Mouse (Mus musculus) CH12.LX (cell line): Measurements from ENCODE around the gene Sox10.

ENCODE experiments used
- BHLHE40 ChIP-seq: IDR thresholded peaks from 2 replicates; pipeline ENCODE4 v1.6.1; 2011; ENCODE audit warnings: mild to moderate bottlenecking, low read depth, low read length, improper control_type of control experiment
- CHD1 ChIP-seq: IDR thresholded peaks from 2 replicates; pipeline ENCODE4 v1.6.1; 2012; ENCODE audit warnings: low read depth, low read length, improper control_type of control experiment, inconsistent platforms
- CTCF ChIP-seq, 2 experiments: IDR thresholded peaks in 1 of 2; conservative IDR thresholded peaks in 1 of 2; 2 replicates each; pipeline ENCODE4 v1.5.1; 2011 to 2012; ENCODE audit warnings: low read depth in 2 of 2, low read length in 2 of 2, improper control_type of control experiment in 1 of 2, inconsistent platforms in 1 of 2, mild to moderate bottlenecking in 1 of 2, moderate library complexity in 1 of 2
- EP300 ChIP-seq: IDR thresholded peaks from 2 replicates; pipeline ENCODE4 v1.6.1; 2011; ENCODE audit warnings: low read length, improper control_type of control experiment
- JUND ChIP-seq: conservative IDR thresholded peaks from 2 replicates; pipeline ENCODE4 v1.6.1; 2011; ENCODE audit warnings: low read depth, low read length, improper control_type of control experiment
- MAX ChIP-seq: IDR thresholded peaks from 2 replicates; pipeline ENCODE4 v1.6.1; 2011; ENCODE audit warnings: low read length, improper control_type of control experiment
- NELFE ChIP-seq: IDR thresholded peaks from 2 replicates; pipeline ENCODE4 v1.6.1; 2011; ENCODE audit warnings: low read depth, low read length, improper control_type of control experiment
- POLR2A ChIP-seq: IDR thresholded peaks from 2 replicates; pipeline ENCODE4 v1.6.1; 2011; ENCODE audit warnings: low read depth, mild to moderate bottlenecking, improper control_type of control experiment, low read length
- POLR2AphosphoS2 ChIP-seq: IDR thresholded peaks from 2 replicates; pipeline ENCODE4 v1.6.1; 2011; ENCODE audit warnings: low read depth, low read length, improper control_type of control experiment
- TBP ChIP-seq: conservative IDR thresholded peaks from 2 replicates; pipeline ENCODE4 v1.6.1; 2011; ENCODE audit warnings: low read depth, low read length, improper control_type of control experiment
- USF1 ChIP-seq: IDR thresholded peaks from 2 replicates; pipeline ENCODE4 v1.6.1; 2014; ENCODE audit warnings: low read depth, mild to moderate bottlenecking, inconsistent platforms, low read length, improper control_type of control experiment

DNA sequence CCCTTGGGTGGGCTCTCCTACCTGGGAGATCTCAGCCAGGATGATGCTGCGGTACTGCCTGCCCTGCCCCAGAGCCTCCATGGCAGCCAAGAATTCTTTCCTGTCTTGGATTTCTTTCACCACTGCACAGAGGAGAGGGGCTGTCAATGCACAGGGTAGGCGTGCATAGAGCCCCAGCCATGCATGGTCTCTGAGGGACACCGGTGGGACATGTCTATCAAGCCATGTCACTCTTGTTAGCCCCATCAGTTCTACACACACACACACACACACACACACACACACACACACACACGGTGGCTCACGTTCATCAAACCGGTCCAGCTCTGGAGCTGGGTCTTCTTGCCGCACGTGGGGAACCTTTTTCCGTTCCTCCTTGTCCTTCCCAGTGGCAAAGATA, 29.7 kb downstream of the Sox10 start:
- TF ChIP-seq NELFE = no peak
- TF ChIP-seq POLR2A = no peak
- no peak for TF ChIP-seq CHD1
- TF ChIP-seq USF1 = no peak
- no peak for TF ChIP-seq JUND
- no peak for TF ChIP-seq BHLHE40
- no peak for TF ChIP-seq CTCF (conservative IDR thresholded peaks at IDR 0.05 in 1 of 2, IDR thresholded peaks at IDR 0.05 in 1 of 2; ENCODE audit: low read depth in 2 of 2, low read length in 2 of 2)
- TF ChIP-seq POLR2AphosphoS2 = no peak
- TF ChIP-seq EP300 = no peak
- no peak for TF ChIP-seq TBP
- no peak for TF ChIP-seq MAX
